Mouse (Mus musculus) gastrocnemius, adult 2 months (tissue): Measurements from ENCODE around the gene Ubald1. TPM values are rescaled to one million over a fixed set of nuclear protein-coding genes. Genes with fewer than 3 reads are reported as not detected.
A peak's percentile ranks its signal among the peaks of the same experiment; 100 is the strongest.

Source experiments
- DNase-seq: peaks from one replicate; pipeline ENCODE4 v3.0.0; 2022
- H3K27ac ChIP-seq: fragments of 200-600 bp; 2 replicates; pipeline ENCODE4 v1.8.1; 2022; ENCODE audit warnings: mild to moderate bottlenecking
- H3K4me3 ChIP-seq: fragments of 200-600 bp; 2 replicates; pipeline ENCODE4 v1.8.1; 2022; ENCODE audit warnings: mild to moderate bottlenecking, moderate library complexity
- CTCF ChIP-seq: fragments of 200-600 bp; IDR thresholded peaks from 2 replicates; pipeline ENCODE4 v1.8.1; 2022; ENCODE audit warnings: antibody characterized with exemption, mild to moderate bottlenecking, moderate library complexity
- intact Hi-C: fragments of 180-260 bp; cut with DNase I; formaldehyde crosslinking; loops from one replicate; pipeline ENCODE4 v1.15.1; 2025
- total RNA-seq, 2 experiments: library from RNA; stranded (reverse); gene quantifications; 2 replicates each; pipeline ENCODE4 v1.2.3; 2021

The Ubald1 gene
- total RNA-seq, 2 experiments from 2014 or later: 30.3 to 44.8 TPM

- peak overlapping the region; percentile 76 for H3K27ac ChIP-seq
- intact Hi-C loops: no loop called here
- H3K4me3 ChIP-seq: peak overlapping the region; percentile 5
- no peak for TF ChIP-seq CTCF
- peak; percentile 57 for DNase-seq
Measured at GRCm38 (mm10) chr16:4896249-4897027, 16.3 kb upstream of the Ubald1 start.

GRCm38 (mm10) chr16:4894201-4894908 is 14.2 kb upstream of the Ubald1 start:
- peak overlapping the region; percentile 70 for H3K27ac ChIP-seq
- intact Hi-C loops: no loop called here
- no peak overlapping the region for H3K4me3 ChIP-seq
- no peak for TF ChIP-seq CTCF
- DNase-seq: no peak

DNA sequence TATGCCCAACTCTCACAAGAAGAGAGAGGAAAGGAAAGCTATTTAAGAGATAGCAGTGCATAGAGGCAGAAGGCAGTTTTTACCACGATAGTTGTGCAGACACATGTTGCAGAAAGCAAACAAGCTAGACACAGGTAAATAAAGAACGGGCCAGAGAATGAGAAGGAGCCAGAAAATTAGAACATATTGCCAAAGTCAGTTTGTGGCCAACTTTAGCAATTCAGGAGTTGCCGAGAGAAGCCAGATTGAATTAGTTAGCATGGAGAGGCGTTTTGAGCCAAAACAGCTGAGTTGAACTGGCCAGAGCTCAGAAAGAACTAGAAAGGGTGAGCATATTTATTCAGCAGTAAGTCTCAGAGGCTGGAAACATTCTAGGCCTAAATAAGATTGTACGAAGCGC is 12.1 kb upstream of the Ubald1 start:
- TF ChIP-seq CTCF: no peak
- DNase-seq: no peak
- Histone ChIP-seq H3K27ac (peak overlapping the region; percentile 46), H3K4me3 (no peak overlapping the region)
- intact Hi-C loops: no loop called here

- H3K27ac ChIP-seq: peak overlapping the region; percentile 54
- no peak overlapping the region for H3K4me3 ChIP-seq
- intact Hi-C loops: no loop called here
- no peak for DNase-seq
- TF ChIP-seq CTCF: no peak
Measured at GRCm38 (mm10) chr16:4890201-4890709, 10.1 kb upstream of the Ubald1 start.

- Histone ChIP-seq H3K27ac (peak overlapping the region; percentile 96), H3K4me3 (peak overlapping the region; percentile 80)
- intact Hi-C loops: loop anchor here (2.0 kb wide), 1 partner anchor 16 kb away; no protein-coding TSS in a partner anchor
- TF ChIP-seq CTCF: no peak
- DNase-seq: no peak
Measured at GRCm38 (mm10) chr16:4886690-4887020, 6.5 kb upstream of the Ubald1 start.

GRCm38 (mm10) chr16:4885760-4886689 is 5.9 kb upstream of the Ubald1 start, which contains the start of gene Mgrn1:
Gene Mgrn1, plus strand, starts transcription at chr16:4886249.
- peak within 1 kb of the TSS; percentile 96 for H3K27ac ChIP-seq
- peak; percentile 94 for DNase-seq
- no peak for TF ChIP-seq CTCF
- peak within 1 kb of the TSS; percentile 80 for H3K4me3 ChIP-seq
- intact Hi-C loops: loop anchor here (2.0 kb wide), 1 partner anchor 17 kb away; no protein-coding TSS in a partner anchor

DNA sequence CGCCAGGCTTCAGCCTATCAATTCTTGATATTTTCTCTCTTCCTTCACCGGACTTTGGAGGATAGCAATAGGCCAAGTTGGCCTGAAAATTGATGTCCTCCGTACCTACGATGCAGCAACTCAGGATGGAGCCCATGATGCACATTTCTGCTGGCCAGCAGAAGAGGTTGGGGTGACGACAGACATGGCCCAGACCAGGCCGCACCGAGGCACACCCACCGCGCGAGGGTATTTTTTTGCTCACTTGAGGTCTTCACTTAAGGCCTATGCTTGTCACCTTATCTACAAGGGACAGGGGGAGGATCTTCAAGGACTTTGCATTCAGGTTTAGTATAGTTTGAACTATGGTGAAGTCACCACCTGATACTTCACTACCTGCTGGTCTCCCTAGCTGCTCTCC is 4.8 kb upstream of the Ubald1 start:
- Histone ChIP-seq H3K4me3 (no peak overlapping the region), H3K27ac (peak overlapping the region; percentile 93)
- no peak for DNase-seq
- TF ChIP-seq CTCF: no peak
- intact Hi-C loops: no loop called here

GRCm38 (mm10) chr16:4881400-4882351 is 1.6 kb upstream of the Ubald1 start:
- DNase-seq: no peak
- intact Hi-C loops: no loop called here
- Histone ChIP-seq H3K4me3 (peak overlapping the region; percentile 93), H3K27ac (peak overlapping the region; percentile 100)
- no peak for TF ChIP-seq CTCF

DNA sequence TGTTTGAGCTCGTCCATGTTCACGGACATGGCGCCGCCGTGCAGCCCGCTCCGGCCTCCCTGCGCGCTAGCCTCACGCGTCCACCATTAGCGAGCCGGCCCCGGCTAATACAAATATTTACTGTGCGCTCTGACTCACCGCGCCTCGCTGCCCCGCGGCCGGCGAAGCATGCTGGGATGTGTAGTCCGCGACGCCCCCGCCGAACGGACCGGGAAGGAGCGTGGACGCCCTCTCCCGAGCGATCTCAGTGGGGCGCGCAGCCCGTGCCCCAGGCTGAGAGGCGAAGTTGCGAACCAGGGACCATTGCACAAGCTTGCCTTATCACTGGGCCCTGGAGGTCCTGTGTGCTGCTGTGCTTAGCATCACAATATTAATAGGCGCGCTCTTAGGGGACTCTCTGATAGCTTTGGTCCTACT is 399 bp downstream of the Ubald1 start:
- peak overlapping the region; percentile 93 for H3K4me3 ChIP-seq
- peak overlapping the region; percentile 100 for H3K27ac ChIP-seq
- intact Hi-C loops: loop anchor here (2.0 kb wide), 1 partner anchor 33 kb away; no protein-coding TSS in a partner anchor
- DNase-seq: peak; percentile 95
- TF ChIP-seq CTCF: peak; percentile 39

DNA sequence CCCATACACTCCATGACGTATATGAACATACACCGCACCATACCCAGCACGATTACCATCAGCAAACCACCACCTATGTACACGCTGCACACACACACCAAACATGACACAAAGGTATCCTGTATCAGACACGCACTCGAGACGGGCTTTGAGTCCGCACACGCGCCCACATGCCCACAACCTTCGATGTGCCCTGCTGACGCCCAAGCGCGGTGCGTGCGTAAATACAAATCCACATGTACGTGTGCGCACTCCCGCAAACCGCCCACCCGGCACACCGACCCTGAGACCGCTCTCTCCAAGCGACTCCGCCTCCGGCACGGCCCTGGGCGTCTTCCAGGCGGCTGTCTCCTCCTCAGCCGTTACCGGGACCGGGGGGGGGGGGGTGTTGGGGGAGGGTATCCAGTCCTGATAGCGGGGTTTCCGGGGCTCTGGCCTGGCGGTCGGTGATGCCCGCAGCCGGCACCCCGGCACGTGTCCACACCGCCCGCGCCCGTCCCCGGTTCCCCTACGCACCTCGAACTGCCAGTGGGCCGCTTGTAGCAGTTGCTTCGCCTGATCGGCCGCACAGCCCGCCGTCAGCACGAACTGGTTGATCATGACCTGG is 911 bp downstream of the Ubald1 start:
- intact Hi-C loops: loop anchor here (2.0 kb wide), 1 partner anchor 34 kb away; no protein-coding TSS in a partner anchor
- Histone ChIP-seq H3K27ac (peak overlapping the region; percentile 100), H3K4me3 (peak overlapping the region; percentile 93)
- TF ChIP-seq CTCF: no peak
- peak; percentile 73 for DNase-seq
